Mouse (Mus musculus) layer of hippocampus, postnatal 36 days (tissue): ENCODE data around the gene Cog1. TPM values are rescaled to one million over a fixed set of nuclear protein-coding genes. Genes with fewer than 3 reads are reported as not detected.

Experiments
- DNase-seq, 2 experiments: peaks; one replicate each; pipeline ENCODE4 v3.0.0; 2022
- total RNA-seq, 2 experiments: library from RNA; stranded (reverse); gene quantifications; 2 replicates each; pipeline ENCODE4 v1.2.3; 2021

Cog1 gene
- 10 to 100 TPM; 55.0 to 59.6 TPM for total RNA-seq

GRCm38 (mm10) chr11:113648690-113649352 is at the start of gene Cog1:
Cog1 (plus strand) TSS chr11:113649169.
- DNase-seq, result no peak

GRCm38 (mm10) chr11:113600526-113601245 is 48.3 kb upstream of the Cog1 start:
- DNase-seq, result no peak

GRCm38 (mm10) chr11:113601616-113602343 is 47.2 kb upstream of the Cog1 start:
- DNase-seq, result no peak

- no peak for DNase-seq
Measured at GRCm38 (mm10) chr11:113607556-113607955, 41.4 kb upstream of the Cog1 start.

GRCm38 (mm10) chr11:113609581-113609980 is 39.4 kb upstream of the Cog1 start:
- DNase-seq, result no peak

GRCm38 (mm10) chr11:113610266-113610665 is 38.7 kb upstream of the Cog1 start:
- DNase-seq, result no peak

- DNase-seq, result no peak
Measured at GRCm38 (mm10) chr11:113611112-113611646, 37.8 kb upstream of the Cog1 start.

GRCm38 (mm10) chr11:113611664-113612611 is 37.0 kb upstream of the Cog1 start:
- peak; percentile 51 to 54 for DNase-seq

GRCm38 (mm10) chr11:113614476-113614875 is 34.5 kb upstream of the Cog1 start:
- DNase-seq, result no peak

- DNase-seq, result peak; percentile 45 to 50
Measured at GRCm38 (mm10) chr11:113617132-113617911, 31.6 kb upstream of the Cog1 start.

GRCm38 (mm10) chr11:113618303-113618671 is 30.7 kb upstream of the Cog1 start:
- no peak for DNase-seq

- DNase-seq, result peak; percentile 76 to 80
Measured at GRCm38 (mm10) chr11:113618672-113619419, 30.1 kb upstream of the Cog1 start, which contains the start of gene Sstr2. Sstr2 (plus strand) TSS chr11:113619342.

GRCm38 (mm10) chr11:113619420-113620080 is 29.4 kb upstream of the Cog1 start:
- DNase-seq, result no peak

GRCm38 (mm10) chr11:113621001-113621400 is 28.0 kb upstream of the Cog1 start:
- no peak for DNase-seq

- no peak for DNase-seq
Measured at GRCm38 (mm10) chr11:113622028-113622427, 26.9 kb upstream of the Cog1 start.

GRCm38 (mm10) chr11:113625437-113625836 is 23.5 kb upstream of the Cog1 start:
- no peak for DNase-seq

- no peak for DNase-seq
Measured at GRCm38 (mm10) chr11:113627785-113628184, 21.2 kb upstream of the Cog1 start.

- no peak for DNase-seq
Measured at GRCm38 (mm10) chr11:113630642-113631041, 18.3 kb upstream of the Cog1 start.

GRCm38 (mm10) chr11:113631302-113631701 is 17.7 kb upstream of the Cog1 start:
- no peak for DNase-seq

- DNase-seq, result no peak
Measured at GRCm38 (mm10) chr11:113631862-113632261, 17.1 kb upstream of the Cog1 start.
